Mouse (Mus musculus) ES-CJ7 (cell line): ENCODE measurements around the gene Krt88.
A peak's percentile ranks its signal among the peaks of the same experiment; 100 is the strongest.

Experiments used
- DNase-seq: peaks from one replicate; pipeline ENCODE4 v3.0.0; 2011; ENCODE audit warnings: low read depth, low spot score

The Krt88 gene

DNA sequence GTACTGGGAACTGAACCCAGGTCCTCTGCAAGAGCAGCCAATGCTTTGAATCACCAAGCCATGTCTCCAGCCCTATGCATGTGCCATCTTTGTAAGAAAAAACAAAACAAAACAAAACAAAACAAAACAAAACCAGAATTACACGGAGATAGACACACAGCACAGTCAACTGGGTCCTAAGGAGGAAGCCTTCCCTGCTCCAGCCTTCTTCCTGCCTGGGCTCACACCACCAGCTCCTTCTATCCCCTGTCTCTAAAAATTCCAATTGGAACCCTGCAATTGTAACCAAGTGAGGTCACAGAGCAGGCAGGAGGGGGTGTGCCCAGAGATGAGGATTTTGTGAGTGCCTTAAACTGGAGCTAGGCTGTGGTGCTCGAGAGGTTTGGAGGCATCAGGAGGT is at the start of gene Krt88:
Gene Krt88 (plus strand): TSS at position 301 of the 400 bp plus-strand sequence.
- DNase-seq: no peak

DNA sequence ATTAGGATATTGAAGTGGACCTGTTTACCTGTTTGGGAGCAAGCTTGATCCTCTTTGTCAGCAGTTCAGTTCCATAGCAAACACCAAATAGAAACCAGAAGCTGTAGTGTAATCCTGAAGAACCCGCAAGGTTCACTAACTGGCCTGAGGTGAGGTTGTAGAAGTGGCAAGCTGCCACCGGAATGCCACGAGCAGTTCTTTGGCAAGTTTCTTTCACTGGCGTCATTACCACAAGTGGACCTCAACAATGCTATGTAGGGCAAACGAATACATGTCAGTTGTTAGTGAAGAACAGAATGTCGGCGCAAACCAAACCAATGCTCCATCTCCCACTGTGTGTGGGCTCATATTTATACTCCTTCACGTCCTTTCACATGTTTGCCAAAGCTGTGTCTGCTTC is 49.3 kb upstream of the Krt88 start:
- no peak for DNase-seq

DNA sequence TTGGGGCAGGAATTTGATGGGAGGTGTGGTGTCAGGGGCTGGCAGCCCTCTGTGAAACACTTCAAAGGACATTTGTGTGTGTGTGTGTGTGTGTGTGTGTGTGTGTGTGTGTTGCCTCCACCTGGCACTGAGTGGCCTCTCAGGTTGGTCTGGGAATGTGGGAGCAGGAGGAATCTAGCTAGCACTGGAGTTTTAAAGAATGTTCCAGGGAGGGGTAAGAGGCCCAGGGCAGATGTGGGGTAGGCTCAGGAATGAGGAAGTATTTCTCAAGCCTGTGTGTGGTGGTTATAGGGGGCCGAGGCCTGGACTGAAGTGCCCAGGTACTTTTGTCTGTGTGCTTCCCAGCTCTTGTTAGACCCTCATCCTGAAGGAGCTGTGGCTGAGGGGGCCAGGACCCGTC is 36.8 kb upstream of the Krt88 start, which contains the start of gene Krt7:
Gene Krt7 (plus strand): TSS at position 269 of the 400 bp plus-strand sequence.
- no peak for DNase-seq

DNA sequence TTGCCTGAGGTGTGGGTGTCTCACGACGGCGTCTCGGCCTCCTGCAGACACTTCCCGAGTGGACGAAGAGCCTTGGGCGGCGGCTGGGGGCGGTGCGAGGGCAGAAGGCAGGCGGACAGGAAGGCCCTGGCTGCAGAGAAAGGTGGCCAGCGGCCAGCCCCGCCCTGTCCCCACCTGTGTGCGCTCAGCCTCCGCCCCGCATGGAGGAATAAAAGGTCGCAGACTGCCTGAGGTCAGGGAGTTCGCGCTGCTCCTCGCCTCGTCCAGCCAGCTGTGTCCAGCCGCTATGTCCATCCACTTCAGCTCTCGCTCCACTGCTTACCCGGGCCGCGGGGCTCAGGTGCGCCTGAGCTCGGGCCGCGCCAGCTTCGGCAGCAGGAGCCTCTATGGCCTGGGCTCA is 35.4 kb upstream of the Krt88 start:
- no peak for DNase-seq

DNA sequence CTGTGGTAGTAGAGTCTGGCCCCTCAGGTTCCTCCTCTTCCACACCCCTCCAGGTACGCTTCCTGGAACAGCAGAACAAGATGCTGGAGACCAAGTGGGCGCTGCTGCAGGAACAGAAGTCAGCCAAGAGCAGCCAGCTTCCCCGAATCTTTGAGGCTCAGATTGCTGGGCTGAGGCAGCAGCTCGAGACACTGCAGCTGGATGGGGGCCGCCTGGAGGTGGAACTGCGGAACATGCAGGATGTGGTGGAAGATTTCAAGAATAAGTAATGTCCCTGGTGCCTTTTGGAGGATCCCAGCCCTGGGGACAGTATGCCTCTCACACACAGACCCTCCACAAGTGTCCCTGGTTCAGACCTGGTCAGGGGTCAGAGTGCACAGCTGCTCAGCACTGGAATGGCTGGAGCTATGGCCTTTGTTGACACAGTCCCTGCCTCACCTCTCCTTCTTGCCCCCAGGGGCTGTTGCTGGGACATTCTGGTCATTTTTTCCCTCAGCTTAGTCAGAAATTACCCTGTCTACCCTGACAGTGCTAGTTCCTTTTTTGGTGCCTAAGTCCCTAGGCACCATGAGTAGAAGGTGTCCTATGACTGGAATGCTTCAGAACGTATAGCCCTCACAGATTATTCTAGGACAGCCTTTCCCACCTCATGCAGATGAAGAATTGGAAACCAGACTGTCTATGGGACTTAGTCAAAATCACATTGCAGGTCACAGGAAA is 33.5 kb upstream of the Krt88 start:
- DNase-seq: no peak

DNA sequence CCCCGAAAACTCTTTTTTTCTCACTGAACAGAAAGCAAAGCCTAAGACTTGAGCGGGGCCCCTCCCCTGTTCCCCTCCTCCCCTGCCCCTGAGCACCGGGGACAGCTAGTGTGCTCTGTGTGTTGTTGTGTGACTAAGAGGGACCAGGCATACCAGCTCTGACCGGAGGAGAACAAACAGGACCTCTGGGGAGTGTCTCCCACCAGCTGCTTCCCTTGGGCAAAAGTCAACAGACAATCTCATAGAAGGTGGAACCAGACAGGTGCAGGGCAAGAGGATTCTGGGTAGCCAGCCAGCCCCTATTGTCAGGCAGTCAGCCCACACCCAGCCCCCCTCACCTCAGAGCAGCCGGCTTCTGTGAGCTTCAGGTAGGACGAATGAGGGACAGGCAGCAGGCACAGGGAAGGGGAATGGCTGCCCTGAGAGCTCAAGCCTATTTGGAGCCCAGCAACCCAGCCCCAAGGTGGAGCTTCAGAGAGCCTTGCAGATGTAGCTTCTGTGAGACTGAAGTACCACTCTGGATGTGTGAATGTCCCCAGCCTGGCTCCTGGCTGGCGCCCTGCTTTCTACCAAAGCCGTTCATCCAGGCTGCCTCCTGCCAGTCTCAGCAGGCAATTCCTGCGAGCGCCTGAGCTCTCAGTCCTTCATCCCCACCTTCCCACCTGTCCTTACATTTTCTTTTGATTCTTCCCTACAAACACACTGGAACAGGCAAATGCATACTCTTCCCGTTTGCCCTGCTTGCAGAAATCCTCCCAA is 32.6 kb upstream of the Krt88 start:
- DNase-seq: no peak

DNA sequence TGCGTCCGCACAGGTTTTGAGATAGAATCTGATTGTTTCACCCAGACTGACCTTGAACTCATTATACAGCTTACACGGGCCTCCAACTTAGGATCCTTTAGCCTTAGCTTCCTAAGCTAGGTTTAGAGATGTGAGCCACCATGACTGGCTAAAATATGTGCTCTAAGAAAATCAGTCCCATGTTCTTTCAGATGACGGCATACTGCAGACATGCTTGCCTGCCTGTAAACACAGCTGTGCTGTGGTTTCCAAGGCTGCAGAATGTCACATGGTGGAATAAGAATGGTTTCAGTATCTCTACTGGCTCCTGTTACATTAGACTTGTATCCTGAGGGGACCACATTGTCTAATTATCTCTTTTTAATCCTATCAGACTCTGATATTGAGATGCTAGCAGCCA is 28.6 kb upstream of the Krt88 start:
- DNase-seq: no peak

DNA sequence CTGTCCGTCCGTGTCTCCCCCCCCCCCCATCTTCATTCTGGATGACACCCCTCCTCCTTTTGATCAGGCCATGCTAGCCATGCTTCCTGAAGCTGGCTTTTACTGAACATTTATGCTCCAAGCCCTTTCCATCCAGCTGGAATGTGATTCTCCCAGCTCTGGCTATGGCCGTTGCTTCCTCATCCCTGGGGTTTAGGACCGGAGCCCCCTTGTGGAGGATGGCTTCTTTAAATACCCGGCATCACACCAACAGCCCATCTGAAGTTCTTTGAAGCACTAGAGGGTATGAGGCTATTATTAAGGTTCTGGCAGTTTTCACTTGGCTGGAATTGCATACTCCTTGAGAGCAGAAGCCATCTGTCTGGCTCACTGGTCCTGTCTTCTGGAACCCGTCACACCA is 26.6 kb upstream of the Krt88 start:
- no peak for DNase-seq

DNA sequence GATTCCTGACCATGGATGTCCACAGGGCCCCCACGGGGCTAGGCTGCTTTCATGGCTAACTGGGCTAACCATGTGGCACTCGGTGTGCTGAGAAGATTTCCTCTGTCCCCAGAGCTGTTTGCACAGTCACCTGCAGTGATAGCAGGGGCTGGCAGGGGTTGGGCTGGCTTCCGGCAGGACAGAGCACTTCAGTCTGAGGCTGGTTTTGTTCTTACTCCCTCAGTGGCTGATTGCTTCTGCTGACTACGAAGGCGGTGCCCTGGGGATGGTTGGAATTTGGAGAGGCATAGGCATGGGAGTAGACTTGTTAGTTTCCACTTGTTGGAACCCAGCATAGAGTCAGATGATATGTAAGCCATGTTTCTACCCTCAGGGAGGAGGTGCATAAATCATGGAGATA is 22.6 kb upstream of the Krt88 start:
- DNase-seq: peak; percentile 19

DNA sequence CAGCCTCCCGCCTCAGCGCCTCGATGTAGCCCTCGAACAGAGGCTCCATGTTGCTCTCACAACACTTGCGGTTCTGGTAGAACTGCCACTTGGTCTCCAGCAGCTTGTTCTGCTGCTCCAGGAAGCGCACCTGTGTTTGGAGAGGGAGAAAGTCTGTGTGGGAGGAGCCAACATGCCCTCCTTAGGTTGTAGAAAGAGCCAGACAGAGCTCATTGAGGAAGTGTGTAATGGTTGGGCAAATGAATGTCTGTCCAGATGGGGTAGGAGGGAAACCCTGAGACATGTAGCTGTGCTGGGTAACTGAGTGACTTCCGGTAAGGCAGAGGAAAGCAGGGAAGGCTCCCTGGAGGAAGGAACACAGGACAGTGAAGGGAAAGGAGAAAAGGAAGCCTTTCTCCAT is 10.9 kb upstream of the Krt88 start:
- no peak for DNase-seq

DNA sequence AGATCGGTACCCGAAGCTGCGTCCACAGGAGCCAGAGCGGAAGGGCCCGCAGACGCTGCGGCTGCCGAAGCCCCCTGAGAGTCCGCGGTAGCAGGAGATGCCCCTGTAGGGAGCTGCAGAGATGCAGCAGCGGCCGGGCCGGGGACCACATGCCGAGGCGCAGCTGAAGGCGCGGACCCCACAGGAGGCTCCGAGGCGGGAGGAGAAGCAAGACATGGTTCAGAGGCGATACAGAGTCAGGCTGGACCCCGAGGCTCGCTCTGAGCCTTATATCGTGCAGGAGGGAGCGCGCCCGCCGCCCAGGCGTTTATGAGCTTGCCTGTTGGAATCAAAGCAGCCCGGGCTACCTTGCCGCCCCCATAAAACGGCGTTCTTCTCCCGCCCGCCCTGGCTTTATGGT is 9.0 kb upstream of the Krt88 start, which contains the start of gene Krt87:
Gene Krt87 (minus strand): TSS at position 250 of the 400 bp plus-strand sequence.
- no peak for DNase-seq

DNA sequence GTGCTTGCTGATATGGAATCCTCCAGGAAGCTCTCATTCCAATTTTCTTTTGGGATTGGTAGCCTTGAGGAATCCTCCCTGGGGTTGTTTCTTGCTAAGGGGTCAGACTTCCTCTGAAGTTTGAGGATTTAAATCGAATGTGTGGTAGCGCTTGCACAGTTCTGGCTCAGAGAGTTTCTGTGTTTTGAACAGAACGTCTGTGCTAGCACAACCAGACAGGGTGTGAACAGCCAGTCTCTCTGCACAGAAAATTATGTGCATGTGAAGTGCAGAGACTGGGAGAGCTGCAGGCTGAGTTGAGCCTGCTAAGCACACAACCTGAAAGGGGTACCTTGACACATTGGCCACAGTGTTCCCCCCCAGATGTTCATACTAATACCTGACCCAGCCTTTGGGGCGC is 6.7 kb upstream of the Krt88 start:
- DNase-seq: no peak

DNA sequence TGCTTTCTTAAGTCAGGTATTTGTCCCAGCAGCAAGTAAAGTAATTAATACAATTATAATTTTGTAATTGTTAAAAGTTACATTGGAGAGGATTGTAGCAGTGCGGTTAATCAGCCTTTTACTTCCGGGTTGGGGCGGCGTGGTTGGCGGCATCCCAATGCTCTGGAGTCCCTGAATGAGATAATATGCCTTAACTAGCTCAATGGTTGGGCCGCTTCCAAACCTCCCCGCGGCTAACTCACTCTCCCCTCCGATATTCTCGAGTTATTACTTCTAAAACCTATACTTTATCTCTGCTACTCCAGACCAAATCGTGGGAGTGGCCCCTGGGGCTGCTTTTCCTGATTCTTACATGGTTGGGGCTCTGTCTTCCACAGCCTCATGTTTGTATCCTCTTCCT is 972 bp upstream of the Krt88 start:
- DNase-seq: no peak

DNA sequence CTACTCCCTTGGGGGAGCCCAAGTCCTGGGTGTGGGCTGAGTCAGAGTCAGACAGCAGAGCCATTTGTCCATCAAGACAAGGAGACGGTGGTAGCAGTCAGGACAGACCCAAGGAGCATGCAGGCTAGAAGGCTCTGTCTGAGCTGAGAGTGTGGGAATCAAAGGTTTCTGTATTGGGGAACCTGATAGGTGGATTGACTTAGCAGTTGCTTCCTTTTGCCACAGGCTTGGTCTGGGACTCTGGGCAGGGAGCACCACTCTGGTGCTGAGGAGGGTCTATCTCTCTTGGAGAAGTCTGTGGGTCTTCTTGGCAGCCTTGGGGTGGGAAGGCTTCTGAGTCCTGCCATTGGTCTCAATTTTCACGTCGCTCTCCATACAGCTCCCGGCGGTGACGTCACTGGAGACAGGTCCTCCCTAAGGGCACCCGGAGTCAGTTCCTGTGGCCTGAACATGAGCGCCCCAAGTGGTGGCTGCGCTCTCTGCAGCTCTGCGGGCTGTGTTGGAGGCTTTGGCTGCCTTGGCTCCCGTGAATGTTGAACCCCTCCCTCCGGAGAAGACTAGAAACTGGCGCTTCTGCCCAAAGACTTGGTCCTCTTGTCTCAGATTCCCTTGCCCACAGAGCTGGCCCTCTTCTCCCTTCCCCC is 5.7 kb downstream of the Krt88 start:
- peak; percentile 81 for DNase-seq

DNA sequence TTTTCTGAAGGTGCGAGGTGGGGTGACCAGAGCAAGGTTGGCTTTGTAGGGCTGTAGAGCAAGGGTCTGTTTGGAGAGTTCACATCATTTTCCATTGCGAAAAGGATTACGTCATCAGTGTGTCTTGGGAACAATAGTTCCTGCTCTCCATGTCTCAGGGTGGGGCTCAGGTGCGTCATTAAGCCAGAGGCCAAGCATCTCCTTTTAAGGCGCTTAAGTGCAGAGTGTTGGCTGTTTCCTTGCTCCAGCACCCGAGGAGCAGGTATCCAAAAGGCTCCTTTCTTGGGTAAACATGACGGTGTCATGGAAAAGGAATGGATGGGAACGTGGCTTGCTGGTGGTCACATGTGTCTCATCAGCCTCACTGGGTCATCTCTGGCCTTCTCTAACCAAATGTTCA is 7.2 kb downstream of the Krt88 start:
- no peak for DNase-seq

DNA sequence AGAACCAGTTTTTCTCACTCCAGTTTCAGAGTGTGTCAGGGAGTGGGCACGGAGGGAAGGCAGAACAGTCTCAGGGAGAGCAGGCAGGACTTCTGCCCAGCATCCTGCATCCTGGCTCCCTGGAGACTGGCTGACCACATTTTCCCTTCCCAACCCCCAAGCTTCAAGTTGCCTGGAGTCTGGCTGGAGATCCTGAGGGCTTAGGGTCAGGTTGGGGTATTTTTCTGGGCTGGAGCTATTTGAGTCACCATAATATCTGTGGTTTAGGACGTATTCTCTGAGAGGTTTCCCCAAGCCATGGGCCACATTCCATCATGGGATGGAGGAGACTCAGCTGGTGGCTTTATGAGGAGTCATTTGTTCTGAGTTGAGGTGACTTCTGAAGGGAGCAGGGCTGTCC is 7.7 kb downstream of the Krt88 start:
- DNase-seq: no peak

DNA sequence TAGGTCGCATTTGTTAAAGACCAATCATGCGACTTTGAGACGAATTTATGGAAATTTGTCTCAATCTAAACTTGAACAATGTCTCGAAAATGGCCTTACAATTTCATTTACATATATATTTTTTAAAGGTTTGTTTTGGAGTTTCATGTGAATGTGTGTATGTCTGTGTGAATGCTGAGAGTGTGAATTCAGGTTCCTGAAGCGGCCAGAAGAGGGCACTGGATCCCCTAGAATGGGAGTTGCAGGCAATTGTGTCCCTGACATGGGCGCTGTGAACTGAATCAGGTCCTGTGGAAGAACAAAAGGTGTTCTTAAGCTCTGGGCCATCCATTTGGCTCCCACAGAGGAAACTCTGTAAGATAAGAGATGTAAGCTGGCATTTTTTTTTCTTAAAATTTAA is 8.3 kb downstream of the Krt88 start:
- peak; percentile 15 for DNase-seq

DNA sequence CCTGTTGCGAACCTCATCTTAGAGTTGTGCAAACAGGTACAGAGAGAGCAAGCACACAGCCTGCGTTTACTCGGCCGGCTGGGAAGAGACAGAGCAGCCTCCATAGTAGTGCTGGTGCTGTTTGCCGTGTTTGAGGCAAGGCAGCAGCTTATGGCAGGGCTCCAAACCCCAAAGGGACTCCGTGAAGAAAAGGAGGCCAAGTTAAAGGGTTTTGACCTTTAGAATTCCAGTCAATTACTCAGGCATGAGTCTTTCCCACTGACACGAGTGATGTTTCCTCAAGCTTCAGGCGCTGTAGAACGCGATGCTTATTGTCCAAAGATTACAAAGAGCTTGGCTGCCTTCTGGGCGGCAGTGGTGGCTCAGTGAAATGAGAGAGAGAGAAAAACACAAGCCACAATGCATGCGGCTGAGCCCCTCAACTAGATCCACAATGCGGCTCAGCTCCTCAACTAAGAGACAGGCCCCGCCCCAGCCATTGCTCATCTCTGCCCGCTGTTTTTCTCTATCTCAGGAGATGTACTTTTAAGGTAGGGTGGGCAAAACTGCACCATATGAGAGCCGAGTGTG is 10.9 kb downstream of the Krt88 start:
- no peak for DNase-seq

DNA sequence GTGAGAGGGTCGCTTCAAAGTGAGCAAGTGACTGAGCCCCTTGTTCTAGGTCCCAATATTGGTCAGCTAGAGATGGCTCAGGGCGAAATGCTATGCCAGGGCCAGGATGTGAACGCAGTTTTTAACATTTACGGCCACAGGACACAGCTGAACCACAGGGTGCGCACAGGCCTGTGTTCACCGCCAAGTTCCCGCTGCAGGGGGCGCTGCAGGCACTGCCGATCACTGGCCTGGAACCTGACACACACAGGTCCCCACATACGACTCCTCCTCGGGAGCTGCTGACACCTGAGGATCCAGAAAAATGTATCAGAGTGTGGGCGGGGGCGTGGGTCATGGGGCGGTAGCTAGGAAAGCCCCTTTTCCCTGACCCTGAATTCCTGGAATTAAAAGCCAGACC is 11.7 kb downstream of the Krt88 start:
- peak; percentile 12 for DNase-seq

DNA sequence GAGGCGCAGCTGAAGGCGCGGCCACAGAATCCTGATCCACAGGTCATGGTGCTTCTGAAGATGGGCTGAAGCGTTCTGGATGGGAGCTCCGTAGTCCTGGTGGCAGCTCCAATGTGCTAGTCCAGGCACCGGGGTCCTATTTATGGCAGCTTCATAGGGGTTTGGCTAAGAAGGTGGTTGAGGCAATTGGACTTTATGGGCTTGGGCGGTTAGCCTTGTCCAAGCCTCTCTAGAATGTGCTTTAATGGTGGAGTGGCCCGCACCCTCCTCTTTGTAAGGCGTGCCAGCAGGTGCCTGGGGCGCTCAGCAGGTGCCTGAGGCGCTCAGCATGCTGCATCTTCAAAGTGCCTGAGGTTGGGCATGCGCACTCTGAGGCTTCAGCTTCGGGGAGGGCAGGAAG is 16.1 kb downstream of the Krt88 start, which contains the start of gene Krt81:
Gene Krt81 (minus strand): TSS at position 101 of the 400 bp plus-strand sequence.
- DNase-seq: no peak

DNA sequence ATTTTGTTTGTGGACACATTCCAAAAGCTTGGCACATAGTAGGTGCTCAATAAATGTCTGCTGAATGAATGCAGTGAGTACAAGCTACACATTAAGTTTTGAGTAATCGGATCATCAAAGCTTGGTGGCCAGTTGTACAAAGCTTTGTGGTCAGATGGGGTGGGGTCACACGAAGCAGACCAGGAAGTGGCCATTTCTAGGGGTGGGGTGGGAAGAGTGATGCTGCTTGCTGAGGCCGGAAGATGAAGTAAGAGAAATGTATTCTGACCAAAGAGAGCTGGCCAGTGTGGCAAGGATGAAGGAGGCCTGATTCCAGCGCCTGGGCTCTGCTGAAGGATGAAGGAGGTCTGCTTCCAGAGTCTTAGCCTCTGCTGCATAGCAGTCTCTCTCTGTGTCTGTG is 21.5 kb downstream of the Krt88 start:
- DNase-seq: no peak

DNA sequence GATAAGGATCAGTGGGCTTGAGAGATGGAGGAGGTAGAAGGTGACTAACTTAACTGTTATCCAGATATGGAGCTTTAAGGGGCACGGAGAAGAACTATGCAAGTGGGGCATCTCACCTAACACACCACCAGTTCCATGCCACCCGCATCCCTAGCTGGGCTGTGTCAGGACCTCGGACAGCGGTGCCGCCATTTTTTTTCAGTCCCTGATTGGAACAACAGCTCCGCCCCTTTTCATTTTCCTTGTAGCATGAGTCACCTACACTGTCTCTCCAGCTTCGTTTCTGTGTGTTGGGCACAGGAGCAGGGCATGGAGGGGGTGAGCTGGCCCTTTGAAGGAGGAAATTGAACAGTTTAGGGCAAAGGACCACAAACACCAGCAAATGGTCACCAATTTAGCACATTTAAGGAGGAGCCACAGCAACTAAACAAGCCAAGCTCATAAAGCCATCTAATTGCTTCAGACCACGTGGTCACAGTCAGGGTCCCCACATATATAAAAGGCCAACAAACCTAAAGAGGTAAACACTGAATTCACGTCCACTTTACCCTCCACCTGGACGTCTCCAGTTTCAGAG is 25.5 kb downstream of the Krt88 start, which contains the start of gene Krt86:
Gene Krt86 (plus strand): TSS at position 527 of the 577 bp plus-strand sequence.
- peak; percentile 28 for DNase-seq
